Mouse (Mus musculus): Measurements from ENCODE around the gene Clasrp.

The Clasrp gene
- long read RNA-seq, experiment 1, partial matches to known transcripts = 6 of 15 reads
- long read RNA-seq, experiment 1, other reads (novel, unspliced or antisense) = 3 of 15 reads
- long read RNA-seq, experiment 2, partial matches to known transcripts = 3 of 9 reads
- long read RNA-seq, experiment 2, other reads (novel, unspliced or antisense) = 5 of 9 reads

DNA sequence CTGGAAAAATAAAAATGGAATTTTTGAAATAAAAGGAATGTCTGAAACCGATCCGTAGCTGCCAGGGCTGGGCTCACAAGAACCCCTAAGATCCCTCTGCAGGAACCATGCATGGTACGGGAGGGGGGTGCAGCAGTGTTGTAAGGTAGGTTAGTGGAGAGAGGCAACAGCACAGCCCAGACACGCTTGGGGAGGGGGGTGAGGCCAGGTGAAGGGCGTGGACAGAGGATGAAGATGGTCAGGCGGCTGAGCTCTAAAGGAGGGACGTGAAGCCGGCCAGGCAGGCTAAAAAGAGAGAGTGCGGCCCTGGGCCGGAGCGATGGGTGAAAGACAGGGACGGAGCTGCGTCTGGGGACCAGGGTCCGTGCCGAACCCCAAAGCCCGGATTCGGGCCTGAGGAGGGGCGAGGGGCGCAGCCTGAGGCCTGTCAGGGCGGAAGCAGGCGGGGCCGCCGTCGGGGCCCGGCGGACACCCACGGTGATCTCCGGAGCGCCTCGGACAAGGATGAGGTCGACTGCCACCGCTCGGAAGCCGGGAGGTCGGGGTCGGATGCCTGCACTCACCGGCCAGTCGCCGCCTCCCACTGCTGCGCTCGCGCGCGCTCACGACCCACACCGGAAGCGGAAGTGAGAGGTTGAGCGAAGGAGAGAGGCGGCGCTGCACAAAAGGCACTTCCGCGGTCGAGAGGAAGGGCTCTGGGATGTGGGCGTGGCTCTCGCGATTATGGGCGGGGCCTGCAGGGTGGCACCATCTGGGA lies at the start of gene Clasrp:
TSS of gene Clasrp (minus strand) at position 638 of the 757 bp plus-strand sequence.
- intact Hi-C loops (cut with DNase I) = no loop called here

DNA sequence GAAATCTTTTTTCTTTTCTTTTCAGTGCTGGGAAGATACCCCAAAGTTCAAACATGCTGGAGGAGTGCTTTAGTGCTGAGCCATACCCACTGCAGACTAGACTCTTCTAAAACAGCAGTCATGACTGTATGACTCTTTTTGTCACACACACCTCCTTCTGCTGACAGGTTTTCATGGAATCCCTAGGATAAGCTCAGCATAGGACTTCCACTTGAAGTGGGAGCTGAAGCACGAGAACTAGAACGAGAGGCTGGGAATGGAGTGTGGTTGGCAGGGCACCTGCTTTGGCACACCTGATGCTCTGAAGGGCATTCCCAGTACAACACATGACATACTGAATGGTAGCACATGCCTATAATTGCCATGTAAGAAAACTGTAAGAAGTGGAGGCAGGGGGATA lies 48.3 kb upstream of the Clasrp start:
- intact Hi-C loops (cut with DNase I) = no loop called here

DNA sequence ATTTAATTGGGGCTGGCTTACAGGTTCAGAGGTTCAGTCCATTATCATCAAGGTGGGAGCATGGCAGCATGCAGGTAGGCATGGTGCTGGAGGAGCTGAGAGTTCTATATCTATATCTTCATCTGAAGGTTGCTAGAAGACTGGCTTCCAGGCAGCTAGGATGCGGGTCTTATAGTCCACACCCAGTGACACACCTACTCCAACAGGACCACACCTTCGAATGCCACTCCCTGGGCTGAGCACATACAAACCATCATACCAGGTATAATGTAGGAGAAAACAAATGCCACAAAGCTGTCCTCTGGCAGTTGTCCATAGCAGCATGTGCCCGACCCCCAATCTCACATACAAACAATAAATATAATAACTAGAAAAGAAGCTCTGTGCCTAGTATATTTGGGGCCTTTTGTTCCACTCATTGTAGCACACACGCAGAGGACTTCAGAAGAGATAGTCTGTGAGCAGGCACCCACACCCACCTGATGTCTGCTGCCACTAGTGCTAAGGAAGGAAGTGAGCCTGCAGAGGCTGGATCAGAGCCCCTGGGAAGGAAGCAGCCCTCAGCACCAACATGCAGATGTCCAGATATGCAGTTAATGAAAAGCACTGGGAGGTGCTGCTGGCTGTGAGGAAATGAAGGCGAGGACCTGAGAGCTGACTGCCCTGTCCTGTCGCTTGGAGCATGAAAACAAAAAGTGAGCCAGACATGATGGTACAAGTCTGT lies 46.9 kb upstream of the Clasrp start:
- intact Hi-C loops (cut with DNase I) = no loop called here

DNA sequence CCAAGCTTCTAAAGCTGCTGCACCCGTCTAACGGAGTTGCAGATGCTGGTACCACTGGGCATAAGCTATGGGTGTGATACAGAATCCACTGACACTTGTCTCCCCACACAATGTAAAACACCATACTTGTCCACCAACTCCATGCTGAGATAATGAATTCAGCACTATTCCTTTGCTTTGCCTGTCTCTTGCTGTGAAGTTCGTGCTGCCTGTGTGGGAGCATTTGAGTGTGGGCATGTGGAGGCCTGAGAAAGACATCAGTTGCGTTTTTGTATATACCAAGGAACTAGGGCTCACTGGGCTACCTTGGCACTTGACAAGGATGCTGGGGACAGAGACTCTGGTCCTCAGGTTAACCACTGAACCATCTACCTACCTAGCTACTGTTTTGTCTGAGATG lies 36.9 kb upstream of the Clasrp start:
- intact Hi-C loops (cut with DNase I) = no loop called here

- intact Hi-C loops (cut with DNase I) = no loop called here
Measured at GRCm38 (mm10) chr7:19635074-19635827, 31.0 kb upstream of the Clasrp start.

DNA sequence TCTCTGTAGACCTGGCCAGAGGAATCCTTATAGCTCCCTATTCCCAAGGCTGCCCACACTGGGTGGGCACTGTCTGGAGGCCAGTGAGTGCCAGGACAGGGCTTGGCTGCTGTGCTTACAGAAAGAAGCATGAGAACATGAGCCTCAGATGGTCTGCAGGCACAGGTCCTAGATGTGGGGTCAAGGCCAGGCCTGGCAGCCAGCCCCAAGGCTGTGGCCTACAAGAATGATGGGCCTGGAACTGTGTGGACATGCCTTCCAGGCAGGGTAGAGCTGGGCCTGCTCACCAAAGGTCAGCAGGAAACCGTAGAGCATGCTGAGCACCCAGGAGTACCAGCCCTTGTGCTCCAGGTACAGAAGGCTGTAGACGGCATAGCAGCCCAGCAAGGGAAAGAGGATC lies 30.3 kb upstream of the Clasrp start:
- intact Hi-C loops (cut with DNase I) = no loop called here

DNA sequence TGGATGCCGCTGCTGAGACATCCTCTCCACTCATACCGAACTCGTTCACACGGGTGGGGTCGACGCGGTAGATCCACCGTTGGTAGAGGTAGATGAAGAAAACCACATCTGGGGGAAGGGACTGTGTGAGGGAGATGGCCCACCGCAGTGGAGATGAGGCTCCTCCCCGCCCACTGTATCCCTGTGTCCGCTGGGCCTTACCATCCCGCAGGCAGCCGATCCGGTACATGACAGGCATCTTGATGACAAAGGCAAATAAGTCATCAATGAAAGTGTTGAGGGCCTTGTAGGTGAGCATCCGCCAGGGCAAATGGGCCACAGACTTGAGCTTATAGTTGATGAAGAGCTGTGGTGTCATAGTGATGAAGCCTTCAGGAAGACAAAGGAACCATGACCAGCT lies 29.6 kb upstream of the Clasrp start:
- intact Hi-C loops (cut with DNase I) = no loop called here

DNA sequence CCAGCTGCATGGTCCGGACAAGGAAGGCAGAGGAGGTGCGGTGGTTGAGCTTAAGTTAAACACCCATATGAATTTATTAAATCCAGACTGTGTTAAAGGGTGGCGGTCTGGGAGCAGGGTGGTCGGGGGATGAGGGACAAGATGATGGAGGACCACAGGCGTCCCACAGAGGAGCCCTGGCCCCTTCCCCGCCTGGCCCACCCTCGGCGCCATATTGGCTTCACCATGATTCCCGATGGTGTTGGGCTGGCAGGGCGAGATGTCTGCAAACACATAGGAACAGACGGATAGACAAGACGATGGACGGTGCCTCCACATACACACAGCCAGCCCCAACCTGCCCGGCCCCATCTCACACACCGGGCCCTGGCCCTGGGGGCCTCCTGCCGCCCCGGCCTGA lies 28.9 kb upstream of the Clasrp start:
- intact Hi-C loops (cut with DNase I) = no loop called here

GRCm38 (mm10) chr7:19632720-19633119 lies 28.4 kb upstream of the Clasrp start:
- intact Hi-C loops (cut with DNase I) = no loop called here

- intact Hi-C loops (cut with DNase I) = no loop called here
Measured at GRCm38 (mm10) chr7:19632275-19632674, 28.0 kb upstream of the Clasrp start.

- intact Hi-C loops (cut with DNase I) = no loop called here
Measured at GRCm38 (mm10) chr7:19629361-19629734, 25.1 kb upstream of the Clasrp start, which contains the start of gene Relb. Gene Relb, minus strand, starts transcription at chr7:19629438.

GRCm38 (mm10) chr7:19628536-19629360 lies 24.5 kb upstream of the Clasrp start:
- intact Hi-C loops (cut with DNase I) = no loop called here

- intact Hi-C loops (cut with DNase I) = no loop called here
Measured at GRCm38 (mm10) chr7:19628192-19628535, 23.9 kb upstream of the Clasrp start.

- intact Hi-C loops (cut with DNase I) = no loop called here
Measured at GRCm38 (mm10) chr7:19627721-19628120, 23.4 kb upstream of the Clasrp start.

DNA sequence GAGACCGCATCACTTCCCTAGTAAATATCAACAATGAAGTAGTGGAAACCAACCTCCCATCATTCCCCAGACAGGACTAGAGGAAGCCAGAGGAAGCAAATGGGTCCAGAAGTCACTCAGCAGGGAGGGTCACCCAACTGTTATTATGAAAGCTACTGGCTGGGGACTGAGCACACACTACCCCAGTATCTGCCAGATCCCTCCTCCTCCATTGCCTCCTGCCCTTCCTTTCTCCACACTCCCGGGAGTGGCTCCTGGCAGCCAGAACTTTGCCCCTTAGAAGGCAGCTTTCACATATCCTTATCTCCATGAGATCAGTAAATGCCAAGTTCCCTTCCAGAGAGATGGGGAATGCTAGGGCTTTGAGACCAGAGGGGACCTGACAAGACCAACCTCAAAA lies 19.1 kb upstream of the Clasrp start:
- intact Hi-C loops (cut with DNase I) = loop anchor here (5.0 kb wide), 1 partner anchor 46 kb away; the partner anchor contains the start of genes Gemin7 and Zfp296

- intact Hi-C loops (cut with DNase I) = loop anchor here (5.0 kb wide), 1 partner anchor 45 kb away; the partner anchor contains the start of genes Gemin7 and Zfp296
Measured at GRCm38 (mm10) chr7:19622241-19622640, 18.0 kb upstream of the Clasrp start.

- intact Hi-C loops (cut with DNase I) = loop anchor here (5.0 kb wide), 1 partner anchor 44 kb away; the partner anchor contains the start of genes Gemin7 and Zfp296
Measured at GRCm38 (mm10) chr7:19620811-19621210, 16.5 kb upstream of the Clasrp start.

- intact Hi-C loops (cut with DNase I) = no loop called here
Measured at GRCm38 (mm10) chr7:19619004-19619801, 14.9 kb upstream of the Clasrp start.

DNA sequence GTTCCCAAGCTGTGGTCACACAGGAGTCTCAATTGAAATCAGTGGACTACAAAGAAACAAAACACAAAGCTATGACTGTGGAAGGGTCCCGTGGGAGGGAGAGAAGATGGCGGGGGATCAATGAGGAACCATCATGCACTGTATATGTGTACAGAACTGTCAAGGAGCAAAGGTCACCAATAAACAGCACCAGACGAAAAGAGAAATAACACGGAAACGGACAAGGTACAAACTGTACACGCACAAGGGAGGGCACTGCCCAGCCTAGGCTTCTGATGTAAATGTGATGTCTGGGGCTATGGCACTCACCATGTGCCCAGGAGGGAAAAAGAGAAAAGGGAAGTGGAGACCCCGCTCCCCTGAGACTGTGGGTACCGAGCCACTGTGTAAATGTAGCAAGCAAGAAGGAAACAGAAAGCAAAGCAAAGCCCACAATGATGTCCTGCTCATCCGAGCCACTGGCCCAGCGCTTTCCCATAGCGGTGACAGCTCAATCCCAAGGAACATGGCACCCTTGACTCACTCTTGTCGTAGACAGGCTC lies 10.8 kb upstream of the Clasrp start:
- intact Hi-C loops (cut with DNase I) = no loop called here

Data from adrenal gland (tissue).